Comparison of ENCODE assay signal across 9 mouse cellular contexts in the genomic region with DNA sequence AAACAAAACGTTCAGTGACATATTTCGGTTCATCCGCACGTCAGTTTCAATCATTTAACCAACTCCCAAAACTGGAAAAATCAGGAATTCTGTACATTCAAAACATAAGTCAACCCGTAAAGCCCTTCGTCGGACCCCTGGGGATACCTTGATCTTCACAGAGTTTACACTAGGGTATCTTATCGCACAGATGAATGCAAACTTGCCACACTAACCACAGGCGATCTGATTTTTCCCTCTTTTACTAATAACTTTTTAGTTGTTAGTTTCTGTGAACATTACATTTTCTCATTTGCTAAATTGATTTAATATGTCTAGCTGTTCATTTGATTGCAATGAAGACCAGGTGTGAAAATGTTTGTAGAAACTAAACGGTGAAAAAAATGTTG. TPM values are rescaled to one million over a fixed set of nuclear protein-coding genes. Genes with fewer than 3 reads are reported as not detected.
A peak's percentile ranks its signal among the peaks of the same experiment; 100 is the strongest.
DNase-seq lines count a peak whose midpoint lies in the region; ATAC-seq and TF ChIP-seq lines count a peak whose summit lies in the region.
"Had no signal": no experiment of that assay in that cellular context is flagged by ENCODE, and none has a peak within 500 bp of the region (broad histone marks: within the 10 kb centered on the region; RNA-seq: fewer than 3 reads in every experiment).

No protein-coding gene starts in this region.

- TF ChIP-seq POLR2A in kidney, adult 2 months (IDR thresholded peaks at IDR 0.05; ENCODE audit: low read depth, low read length) = no peak

- no peak for DNase-seq in kidney, adult 2 months
- DNase-seq in kidney, postnatal 14 days = no peak
- DNase-seq in c-Kit-negative CD71-positive TER-119-positive erythroid progenitor cells, embryonic 14.5 days (ENCODE audit: low read depth, low spot score) = peak; percentile 30
- no peak for DNase-seq in hindbrain, embryonic 14.5 days (ENCODE audit: low spot score)
- DNase-seq in midbrain, embryonic 14.5 days = peak; percentile 20
- DNase-seq in thymus, adult 18-20 months = no peak
- no peak for DNase-seq in adipocyte (ENCODE audit: low spot score)
- no peak for DNase-seq in gastrocnemius, postnatal 14 days
- DNase-seq: kidney, postnatal 4 days had no signal

- no peaks in the 10 kb centered on the region for H3K9me3 ChIP-seq in hindbrain, embryonic 14.5 days (ENCODE audit: control insufficient read depth, low read length)
- H3K9me3 ChIP-seq in midbrain, embryonic 14.5 days (ENCODE audit: control insufficient read depth, low read length) = no peaks in the 10 kb centered on the region

- peak overlapping the region; percentile 70 for H3K4me2 ChIP-seq in hindbrain, embryonic 14.5 days (replicated peaks)
- peak overlapping the region; percentile 87 for H3K4me2 ChIP-seq in midbrain, embryonic 14.5 days (ENCODE audit: low read length)

- H3K4me3 ChIP-seq in kidney, adult 2 months (ENCODE audit: insufficient read depth, low read depth, low read length) = peak overlapping the region; percentile 81
- H3K4me3 ChIP-seq in hindbrain, embryonic 14.5 days (replicated peaks; ENCODE audit: low read length) = peak overlapping the region; percentile 68
- peak overlapping the region; percentile 86 for H3K4me3 ChIP-seq in midbrain, embryonic 14.5 days (replicated peaks; ENCODE audit: low read depth, low read length)

- intact Hi-C loops in gastrocnemius, postnatal 14 days (cut with DNase I; ENCODE audit: low total_unique reads) = loop anchor here (10.0 kb wide), 1 partner anchor 69 kb away; a partner anchor contains a TSS

- H3K4me1 ChIP-seq in kidney, adult 2 months (ENCODE audit: control insufficient read depth, insufficient read depth, low read length) = no peaks in the 10 kb centered on the region
- peaks cover 8% of the 10 kb centered on the region; the same call in 1 of the 2 replicates for H3K4me1 ChIP-seq in hindbrain, embryonic 14.5 days (replicated peaks; ENCODE audit: control insufficient read depth, insufficient read depth, low read length)
- H3K4me1 ChIP-seq in midbrain, embryonic 14.5 days (ENCODE audit: control insufficient read depth, insufficient read depth, low read length) = peaks cover 13% of the 10 kb centered on the region

- H3K27me3 ChIP-seq in kidney, adult 2 months (replicated peaks; ENCODE audit: control insufficient read depth, insufficient read depth, low read length) = no peaks in the 10 kb centered on the region
- no peaks in the 10 kb centered on the region for H3K27me3 ChIP-seq in hindbrain, embryonic 14.5 days (ENCODE audit: control insufficient read depth, insufficient read depth, low read length)
- H3K27me3 ChIP-seq in midbrain, embryonic 14.5 days (ENCODE audit: control insufficient read depth, insufficient read depth, low read length) = no peaks in the 10 kb centered on the region

- H3K27ac ChIP-seq in kidney, adult 2 months (ENCODE audit: insufficient read depth, low read depth, low read length) = no peak overlapping the region
- no peak overlapping the region for H3K27ac ChIP-seq in hindbrain, embryonic 14.5 days
- no peak overlapping the region for H3K27ac ChIP-seq in midbrain, embryonic 14.5 days (replicated peaks; ENCODE audit: low read depth, low read length)

- WGBS in kidney, adult 2 months = 4% methylated on average over 10 of the region's 10 CpGs
- WGBS in hindbrain, embryonic 14.5 days = 11% methylated on average over 10 of the region's 10 CpGs
- WGBS in midbrain, embryonic 14.5 days = 12% methylated on average over 10 of the region's 10 CpGs

- ATAC-seq in hindbrain, embryonic 14.5 days (ENCODE audit: low FRiP score) = no peak
- no peak for ATAC-seq in midbrain, embryonic 14.5 days (ENCODE audit: low FRiP score, low TSS enrichment)

- no peaks in the 10 kb centered on the region for H3K36me3 ChIP-seq in kidney, adult 2 months (ENCODE audit: control insufficient read depth, insufficient read depth, low read length)
- H3K36me3 ChIP-seq in hindbrain, embryonic 14.5 days (replicated peaks; ENCODE audit: control insufficient read depth, insufficient read depth) = peaks cover 13% of the 10 kb centered on the region
- peaks cover 13% of the 10 kb centered on the region for H3K36me3 ChIP-seq in midbrain, embryonic 14.5 days (ENCODE audit: control insufficient read depth, insufficient read depth, low read length)

- H3K9ac ChIP-seq in hindbrain, embryonic 14.5 days = peak overlapping the region; percentile 71
- H3K9ac ChIP-seq in midbrain, embryonic 14.5 days (replicated peaks; ENCODE audit: low read length) = peak overlapping the region; percentile 61

- TF ChIP-seq CTCF in kidney, adult 2 months (conservative IDR thresholded peaks at IDR 0.05; ENCODE audit: insufficient read depth, insufficient read length, low read depth, low read length) = no peak

RNA-seq across cellular contexts. Expression of a gene that starts 0.8 kb away (rescaled TPM):
- polyA plus RNA-seq in kidney, adult 2 months (2012; rRNA removed) = 0.42 and 0.78 TPM in 2 replicates
- polyA plus RNA-seq in hindbrain, embryonic 14.5 days (2014; fragmentation: Nextera tagmentation; extraction: Ambion mirVana) = 13.1 and 14.2 TPM in 2 replicates
- 10.0 and 16.2 TPM in 2 replicates for polyA plus RNA-seq in midbrain, embryonic 14.5 days (2014; fragmentation: Nextera tagmentation; extraction: Ambion mirVana)
- total RNA-seq in gastrocnemius, postnatal 14 days (2021) = 1 to 10 TPM; 3.0 to 3.4 TPM

RNA-seq across cellular contexts. Expression of a gene that starts 18.8 kb away (rescaled TPM):
- 2.8 TPM in 2 replicates for polyA plus RNA-seq in kidney, adult 2 months (2012; rRNA removed)
- 15.9 and 24.5 TPM in 2 replicates for polyA plus RNA-seq in hindbrain, embryonic 14.5 days (2014; fragmentation: Nextera tagmentation; extraction: Ambion mirVana)
- polyA plus RNA-seq in midbrain, embryonic 14.5 days (2014; fragmentation: Nextera tagmentation; extraction: Ambion mirVana) = 22.9 and 26.1 TPM in 2 replicates
- total RNA-seq in gastrocnemius, postnatal 14 days (2021) = 1 to 10 TPM; 4.7 to 5.3 TPM

RNA-seq across cellular contexts. Expression of a gene that starts 32.8 kb away (rescaled TPM):
- polyA plus RNA-seq in kidney, adult 2 months (2012; rRNA removed) = 0.33 and 0.81 TPM in 2 replicates
- 0.39 TPM in 1 of 2 replicates, not detected in the other for polyA plus RNA-seq in hindbrain, embryonic 14.5 days (2014; fragmentation: Nextera tagmentation; extraction: Ambion mirVana)
- 0.34 and 0.49 TPM in 2 replicates for polyA plus RNA-seq in midbrain, embryonic 14.5 days (2014; fragmentation: Nextera tagmentation; extraction: Ambion mirVana)
- 10 to 100 TPM; 39.2 to 42.1 TPM for total RNA-seq in gastrocnemius, postnatal 14 days (2021)

Comparison
In these comparisons a context has a peak if more than half of its experiments do, and no peak if none do; other contexts are left out.
1. DNase-seq: peak in c-Kit-negative CD71-positive TER-119-positive erythroid progenitor cells, embryonic 14.5 days (single experiment) and midbrain, embryonic 14.5 days (single experiment); none in kidney, adult 2 months (single experiment), kidney, postnatal 14 days (single experiment), hindbrain, embryonic 14.5 days (single experiment), thymus, adult 18-20 months (0 of 2), adipocyte (single experiment) and gastrocnemius, postnatal 14 days (single experiment).
2. Peak in every context shown above with its lines, with median percentiles within 50 percentile points of each other: H3K4me3 ChIP-seq.